Mouse (Mus musculus) retina, postnatal 7 days (tissue): ENCODE results near the gene Kxd1.

ENCODE experiments used
- DNase-seq: peaks from one replicate; pipeline ENCODE4 v3.0.0-alpha.2; 2012; ENCODE audit warnings: low read depth, low spot score

The Kxd1 gene

DNA sequence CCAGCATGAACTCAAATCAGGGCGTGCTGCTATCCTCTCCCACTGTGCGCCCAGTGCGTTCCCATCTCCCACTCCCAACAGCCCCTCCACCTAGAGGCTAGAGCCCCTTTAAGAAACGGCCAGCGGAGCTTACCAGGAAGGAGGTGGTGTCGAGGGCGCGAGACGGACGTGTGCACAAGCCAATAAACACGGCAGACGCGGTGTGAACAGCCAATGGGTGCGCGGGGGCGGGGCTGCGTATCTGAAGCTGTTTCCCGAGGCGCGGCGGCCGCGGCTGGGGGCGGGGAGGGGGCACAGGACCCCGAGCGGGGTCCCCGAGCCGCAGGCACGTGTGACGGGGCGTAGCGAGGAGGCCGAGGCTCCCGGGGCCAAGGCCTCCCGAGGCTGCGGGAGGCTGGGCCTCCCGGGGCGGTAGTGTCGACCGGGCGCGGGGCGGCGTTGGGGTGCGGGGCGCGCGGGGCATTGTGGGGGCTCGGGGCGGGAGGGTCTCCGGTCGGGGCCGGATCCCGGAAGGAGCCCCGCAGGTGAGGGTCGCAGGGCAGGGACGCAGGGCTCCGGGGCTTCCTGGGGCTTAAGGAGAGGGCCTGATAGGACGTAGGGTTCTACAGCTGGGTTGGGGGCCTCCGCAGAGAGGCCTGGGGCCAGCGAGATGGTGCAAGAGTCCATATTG, at the start of gene Kxd1, which contains the start of gene Fkbp8:
TSS of gene Kxd1 (minus strand) at position 445 of the 670 bp plus-strand sequence.
TSS of gene Fkbp8 (plus strand) at position 213 of the 670 bp plus-strand sequence.
- peak; percentile 90 for DNase-seq

DNA sequence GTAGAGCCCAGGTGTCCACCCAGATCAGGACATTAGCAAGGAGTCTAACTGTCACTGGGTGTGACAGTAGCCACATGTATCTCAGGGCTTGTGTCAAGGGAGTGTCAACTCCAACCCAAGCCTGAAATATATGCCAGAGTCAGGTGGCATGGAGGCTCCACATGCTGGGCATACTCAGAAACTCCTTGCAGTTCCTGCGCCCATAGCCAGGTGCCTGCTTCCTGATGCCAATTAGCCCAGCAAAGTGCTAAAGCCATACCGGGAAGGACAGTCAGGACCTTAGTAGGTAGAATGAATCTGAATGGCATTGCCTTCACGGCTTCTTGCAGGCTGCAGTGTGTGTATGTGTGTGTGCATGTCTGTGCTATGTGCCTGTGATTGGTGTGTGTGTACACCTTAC, 49.5 kb upstream of the Kxd1 start:
- DNase-seq = no peak

DNA sequence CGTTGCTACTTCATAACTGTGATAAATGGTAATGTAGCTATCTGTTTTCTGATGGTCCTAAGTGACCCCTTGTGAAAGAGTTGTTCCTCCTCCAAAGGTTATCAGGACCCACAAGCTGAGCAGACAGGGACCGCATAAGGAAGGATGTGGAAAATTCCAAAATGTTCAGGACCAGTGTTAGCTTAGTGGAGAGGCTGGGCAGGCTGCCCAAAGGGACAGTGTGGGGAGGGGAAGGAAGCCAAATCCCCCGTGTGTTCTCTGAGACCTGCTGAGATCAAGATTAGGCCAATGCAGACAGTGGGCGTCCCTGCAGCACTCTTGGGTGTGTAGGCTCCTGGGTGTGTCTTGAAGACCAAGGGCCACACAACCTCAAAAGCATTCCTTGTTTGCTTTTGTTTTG, 47.2 kb upstream of the Kxd1 start:
- no peak for DNase-seq

DNA sequence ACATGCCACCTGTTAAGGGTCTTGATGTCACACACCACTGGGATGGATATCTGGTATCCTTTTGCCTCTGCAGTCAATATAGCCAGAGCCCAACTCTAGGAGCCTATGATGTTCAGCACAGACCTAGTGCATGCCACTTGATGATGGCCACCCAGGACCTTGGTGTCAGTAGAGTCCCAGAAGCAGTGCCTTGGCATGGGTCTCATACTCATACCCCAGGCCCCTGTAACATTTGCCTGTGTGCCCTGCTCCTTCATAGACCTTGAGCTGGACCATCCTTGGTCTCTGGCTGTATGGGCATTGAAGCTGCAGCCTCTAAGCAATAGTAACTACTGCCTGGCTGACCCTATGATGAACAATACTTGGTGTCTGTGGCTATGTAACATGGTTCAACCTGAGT, 46.5 kb upstream of the Kxd1 start:
- DNase-seq = no peak

DNA sequence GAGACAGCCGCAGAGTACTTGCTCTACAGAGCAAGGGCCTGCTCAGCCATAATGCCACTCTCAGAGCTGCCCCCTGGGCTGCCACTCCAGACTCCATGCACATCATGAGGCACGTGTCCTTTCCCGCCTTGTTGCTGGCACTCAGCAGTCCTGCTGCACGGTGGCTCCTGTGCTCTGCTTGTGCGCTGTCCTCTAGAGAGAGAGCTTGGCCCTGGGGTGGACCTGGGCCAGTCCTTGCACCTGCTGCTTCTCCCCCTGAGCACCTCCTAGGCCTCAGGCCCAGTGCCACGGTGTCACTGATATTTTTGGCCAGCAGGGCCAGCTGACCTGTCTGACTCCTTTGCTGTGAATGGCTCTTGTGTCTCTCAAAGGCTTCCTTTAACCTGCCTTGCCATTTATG, 43.2 kb upstream of the Kxd1 start:
- DNase-seq = no peak

DNA sequence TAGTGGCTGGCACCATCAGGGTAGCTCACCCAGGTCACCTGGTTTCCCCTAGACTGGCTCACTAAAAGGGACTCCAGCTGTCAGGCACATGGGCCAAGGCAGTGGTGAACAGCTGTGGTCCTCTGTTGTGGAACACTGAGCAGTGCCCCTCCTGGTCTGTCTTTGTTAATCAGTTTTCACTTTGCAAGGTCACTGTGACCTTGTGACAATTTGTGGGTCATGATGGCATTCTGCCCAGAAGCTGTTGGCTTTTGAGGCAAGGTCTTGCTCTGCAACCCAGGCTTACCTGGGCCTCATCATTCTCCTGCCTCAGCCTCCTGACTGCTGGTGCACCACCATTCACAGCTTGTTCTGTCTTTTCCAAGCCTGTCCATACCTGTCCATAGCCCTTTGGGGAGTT, 42.6 kb upstream of the Kxd1 start:
- no peak for DNase-seq

DNA sequence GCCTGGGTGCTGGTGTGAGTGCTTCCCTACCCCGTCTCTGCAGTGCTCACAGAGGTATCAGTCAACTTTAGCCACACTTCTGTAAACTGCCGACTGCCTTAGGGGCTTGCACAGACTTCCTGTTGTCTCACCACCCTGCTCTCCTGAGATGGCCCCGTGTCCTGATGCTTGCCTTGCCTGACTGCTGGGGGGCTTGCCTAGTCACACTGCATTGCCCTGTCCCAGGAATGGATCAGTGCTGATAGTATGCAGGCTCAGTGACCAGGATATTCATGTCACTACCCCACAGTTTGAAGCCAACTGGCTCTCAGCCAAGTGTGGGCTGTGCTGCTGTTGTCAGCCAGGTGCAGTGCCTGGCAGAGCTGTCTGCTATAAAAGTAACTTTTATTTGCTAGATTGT, 37.8 kb upstream of the Kxd1 start:
- no peak for DNase-seq

DNA sequence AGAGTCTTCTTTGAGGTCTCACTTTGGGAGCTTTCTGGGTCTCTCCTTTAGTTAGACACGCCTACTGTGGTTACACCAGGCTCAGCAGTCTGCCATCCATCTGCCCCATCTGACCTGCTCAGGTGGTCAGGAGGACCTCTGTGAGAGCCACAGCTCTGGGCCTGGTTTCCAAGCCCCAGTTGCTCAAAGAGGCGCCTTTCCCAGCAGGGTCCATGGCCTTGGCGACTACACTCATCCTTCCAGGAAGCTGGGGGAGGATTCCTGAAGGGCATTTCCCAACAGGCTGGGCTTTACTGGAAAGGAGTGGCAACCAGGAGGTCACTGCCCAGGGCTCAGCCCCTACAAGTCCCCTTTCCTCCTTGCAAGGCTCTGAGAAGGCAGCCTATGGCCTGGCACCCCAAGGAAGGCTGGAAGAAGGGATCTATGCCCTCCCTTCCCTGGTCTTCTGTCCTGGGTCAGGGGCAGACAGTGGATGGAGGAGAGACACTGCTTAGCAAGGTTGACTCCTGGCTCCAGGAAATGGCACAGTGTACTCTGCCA, 37.0 kb upstream of the Kxd1 start:
- DNase-seq = no peak

DNA sequence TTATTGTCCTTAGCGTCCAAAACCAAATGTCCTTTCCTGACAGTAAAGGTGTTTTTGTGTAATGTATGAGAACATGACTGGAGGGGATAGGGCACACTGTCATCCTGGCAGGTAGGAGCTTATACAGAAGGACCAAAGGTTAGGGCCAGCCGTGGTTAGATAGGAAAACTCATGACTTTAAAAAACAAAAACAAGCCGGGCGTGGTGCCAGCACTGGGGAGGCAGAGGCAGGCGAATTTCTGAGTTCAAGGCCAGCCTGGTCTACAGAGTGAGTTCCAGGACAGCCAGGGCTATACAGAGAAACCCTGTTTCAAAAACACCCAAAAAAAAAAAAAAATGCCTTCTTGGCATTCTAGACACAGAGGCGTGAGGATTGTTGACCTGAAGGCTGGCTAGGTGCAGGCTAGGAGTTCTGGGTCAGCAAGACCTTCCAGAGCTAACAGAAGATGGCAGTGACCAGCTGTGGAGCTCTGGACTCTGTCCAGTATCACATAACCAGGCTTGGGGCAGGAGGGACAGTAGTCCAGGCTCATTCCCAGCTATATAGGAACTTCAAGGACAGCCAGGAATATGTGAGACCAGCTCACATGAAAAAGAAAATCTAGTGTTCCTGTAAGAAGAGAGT, 36.1 kb upstream of the Kxd1 start:
- DNase-seq = no peak

DNA sequence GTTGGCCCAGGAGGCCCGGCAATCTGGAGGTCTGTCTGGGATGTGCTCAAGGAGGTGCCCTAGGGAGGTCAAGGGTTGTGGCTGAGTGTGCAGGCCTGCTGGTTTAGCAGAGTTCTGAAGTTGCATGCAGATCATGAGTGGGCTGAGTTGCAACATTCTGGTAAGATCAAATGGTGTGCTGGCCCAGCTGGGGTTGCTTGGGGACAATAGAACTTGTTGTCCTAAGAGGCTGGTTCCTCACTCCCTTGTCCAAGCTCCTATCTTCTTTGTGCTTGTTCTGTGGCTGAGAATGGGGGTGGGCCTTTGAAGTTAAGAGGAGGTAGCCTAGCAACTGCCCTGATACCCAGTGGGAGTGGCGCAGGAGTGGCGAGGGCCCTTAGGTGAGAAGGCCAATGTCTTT, 35.0 kb upstream of the Kxd1 start:
- no peak for DNase-seq

DNA sequence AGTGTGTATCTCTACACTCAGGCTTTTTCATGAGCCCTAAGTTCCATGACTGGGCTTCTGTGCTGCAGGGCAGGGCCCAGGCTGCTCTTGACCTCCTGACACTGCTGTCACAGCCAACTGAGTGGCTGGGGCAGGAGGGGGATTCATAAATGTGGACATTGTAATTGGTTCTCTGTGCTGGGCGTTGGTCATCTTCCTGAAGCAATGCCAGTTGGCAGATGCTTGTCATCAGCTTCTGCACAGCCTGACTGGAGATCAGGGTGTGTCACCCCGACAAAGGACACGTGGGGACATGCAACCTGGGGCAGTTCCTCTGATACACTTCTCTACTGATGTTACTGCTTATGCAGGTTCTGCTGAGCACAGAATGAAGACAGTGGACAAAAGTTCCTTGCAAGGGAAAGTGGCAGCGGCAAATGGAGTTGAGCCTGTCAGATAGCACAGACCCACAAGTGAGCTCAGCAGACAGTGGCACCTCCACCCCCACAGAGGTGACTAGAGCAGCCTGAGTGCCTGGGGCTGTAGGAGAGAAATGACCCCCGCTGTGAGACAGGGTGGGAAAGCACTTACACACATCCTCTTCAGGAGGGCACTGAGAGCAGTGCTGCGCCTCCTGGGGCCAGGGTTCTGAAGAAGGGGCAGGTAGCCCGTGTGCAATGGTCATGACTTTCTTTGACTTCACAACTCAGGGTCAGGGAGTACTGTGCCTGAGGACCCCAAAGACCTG, 34.2 kb upstream of the Kxd1 start:
- no peak for DNase-seq

DNA sequence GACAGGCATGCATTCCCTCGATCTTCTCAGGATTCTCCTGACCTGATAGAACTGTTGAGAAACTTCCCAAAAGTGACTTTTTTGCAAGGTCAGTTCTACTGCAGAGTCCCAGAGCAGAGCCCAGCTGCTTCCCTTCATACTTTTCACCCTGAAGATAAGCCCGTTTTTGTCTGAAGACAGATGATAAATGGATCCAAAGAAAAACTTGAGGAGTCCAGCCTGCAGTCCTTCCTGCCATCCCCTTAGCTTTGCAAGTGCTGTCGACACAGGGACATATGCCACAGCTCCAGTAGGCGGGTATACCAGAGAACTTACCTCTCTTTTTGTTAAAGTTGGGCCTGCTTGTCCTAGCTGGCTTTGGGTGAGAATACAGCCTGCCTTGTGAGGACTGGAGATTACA, 33.6 kb upstream of the Kxd1 start:
- no peak for DNase-seq

DNA sequence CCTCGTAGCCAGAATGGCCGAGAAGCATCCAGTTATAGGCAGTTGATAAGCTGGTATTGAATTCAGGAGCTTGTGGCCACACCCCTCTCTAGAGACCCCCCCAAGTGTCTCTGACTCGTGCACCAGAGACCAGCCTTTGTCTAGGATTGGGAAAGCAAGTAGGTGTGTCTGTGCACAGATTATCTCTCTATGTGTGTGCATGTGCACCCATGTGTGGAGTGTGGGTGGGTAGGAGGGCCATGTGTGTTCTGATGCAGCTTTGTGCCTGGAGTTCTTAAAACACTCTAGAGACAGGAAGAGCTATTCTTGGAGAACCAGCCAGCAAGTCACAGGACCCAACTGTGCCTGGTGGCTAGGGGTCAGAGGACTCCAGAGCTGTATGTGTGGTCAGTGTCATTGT, 32.8 kb upstream of the Kxd1 start:
- DNase-seq = no peak

DNA sequence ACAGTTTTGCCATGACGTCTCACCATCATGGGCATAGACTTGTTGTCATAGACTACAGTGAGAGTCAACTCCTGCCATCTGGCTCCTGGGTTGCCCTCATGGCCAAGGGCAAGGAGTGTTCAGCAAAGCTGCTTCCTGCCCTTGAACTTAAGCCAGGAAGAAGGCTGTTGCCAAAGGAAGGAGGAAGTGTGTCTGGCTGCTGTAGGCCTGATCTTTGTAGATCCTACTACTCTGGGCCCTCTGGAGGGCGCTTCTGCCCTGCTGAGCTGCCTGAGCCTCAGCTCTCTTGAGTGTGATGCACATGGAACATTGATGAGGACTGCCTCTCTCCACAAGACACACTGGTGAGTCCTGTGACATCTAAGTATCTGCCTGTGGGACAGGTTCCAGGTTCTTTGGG, 32.3 kb upstream of the Kxd1 start:
- DNase-seq = no peak

DNA sequence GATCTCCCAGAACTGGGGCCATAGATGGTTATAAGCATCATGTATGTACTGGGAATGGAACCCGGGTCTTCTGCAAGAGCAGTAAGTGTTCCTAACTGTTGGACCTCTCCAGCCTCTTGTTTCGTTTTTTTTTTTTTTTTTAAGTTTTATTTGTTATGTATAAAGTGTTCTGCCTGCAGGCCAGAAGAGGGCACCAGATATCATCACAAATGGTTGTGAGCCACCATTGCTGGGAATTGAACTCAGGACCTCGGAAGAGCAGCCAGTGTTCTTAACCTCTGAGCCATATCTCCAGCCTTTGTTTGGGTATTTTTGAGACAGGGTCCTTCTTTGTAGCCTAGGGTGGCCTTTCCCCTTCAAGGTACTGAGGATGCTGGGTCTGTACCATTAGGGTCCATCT, 31.2 kb upstream of the Kxd1 start:
- DNase-seq = no peak

DNA sequence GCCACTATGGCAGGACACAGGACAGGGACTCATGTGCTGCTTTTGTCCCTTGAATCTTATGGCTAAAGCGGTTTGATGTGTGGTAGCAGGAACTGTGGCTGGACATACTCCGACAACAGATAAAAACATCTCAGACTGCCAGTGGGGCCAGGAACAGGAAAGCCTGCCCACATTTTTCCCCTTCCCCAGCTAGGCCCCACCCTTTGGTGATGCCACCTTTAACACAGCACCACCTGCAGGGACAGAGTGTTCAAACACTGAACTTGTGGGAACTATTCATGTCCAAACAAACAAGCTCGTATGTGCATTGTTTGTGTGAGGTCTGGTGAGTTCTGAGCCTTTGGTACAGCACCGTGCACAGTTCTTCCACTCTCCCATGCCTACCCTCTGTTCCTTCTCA, 30.6 kb upstream of the Kxd1 start:
- no peak for DNase-seq

DNA sequence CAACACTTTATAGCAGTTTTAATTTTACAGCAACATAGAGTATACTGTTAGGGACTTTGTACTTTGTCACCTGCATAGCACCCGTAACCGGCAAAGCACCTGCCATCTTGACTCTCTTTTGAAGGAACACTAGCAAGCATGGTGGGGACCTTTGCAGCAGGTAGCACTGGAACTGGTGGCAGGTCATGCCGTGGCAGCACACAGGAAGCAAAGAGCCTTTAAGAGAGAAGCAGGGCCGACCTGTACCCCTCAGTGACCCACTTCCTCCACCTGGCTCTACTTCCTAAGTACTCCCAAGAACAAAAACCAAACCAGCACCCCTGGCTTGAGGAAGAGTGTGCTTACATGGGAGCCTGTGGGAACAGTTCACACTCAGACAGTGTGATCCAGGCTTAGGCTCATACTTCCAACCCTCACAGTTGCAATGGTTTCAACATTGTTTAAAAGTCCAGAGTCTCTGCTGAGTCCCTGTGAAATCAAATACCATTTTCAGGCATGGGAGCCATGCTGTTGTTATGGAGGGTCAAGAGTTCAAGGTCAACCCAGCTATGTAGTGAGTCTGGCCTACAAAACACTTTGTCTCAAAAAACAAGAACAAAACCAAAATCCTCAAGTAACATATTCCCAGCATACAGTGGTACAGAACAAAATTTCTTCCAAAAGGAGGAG, 27.5 kb upstream of the Kxd1 start:
- no peak for DNase-seq

DNA sequence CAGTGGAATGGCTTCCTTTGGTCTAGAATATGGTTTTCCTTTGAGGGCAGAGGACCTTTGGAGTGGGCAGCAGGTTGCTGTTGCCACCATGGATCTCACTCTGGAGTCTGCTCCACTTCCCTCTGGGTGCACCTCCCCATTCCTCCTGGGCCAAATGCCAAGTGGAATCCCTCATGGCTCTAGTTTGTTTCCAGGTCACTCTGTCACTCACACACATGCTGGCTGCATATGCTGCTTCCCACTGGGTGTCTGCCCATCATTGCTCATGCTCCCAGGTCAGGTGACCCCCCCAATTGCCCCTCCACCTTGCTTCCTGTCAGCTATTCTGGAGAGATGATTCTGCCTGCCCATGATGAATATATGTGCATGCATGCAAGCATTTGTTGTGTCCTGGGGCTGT, 26.0 kb upstream of the Kxd1 start:
- DNase-seq = no peak

DNA sequence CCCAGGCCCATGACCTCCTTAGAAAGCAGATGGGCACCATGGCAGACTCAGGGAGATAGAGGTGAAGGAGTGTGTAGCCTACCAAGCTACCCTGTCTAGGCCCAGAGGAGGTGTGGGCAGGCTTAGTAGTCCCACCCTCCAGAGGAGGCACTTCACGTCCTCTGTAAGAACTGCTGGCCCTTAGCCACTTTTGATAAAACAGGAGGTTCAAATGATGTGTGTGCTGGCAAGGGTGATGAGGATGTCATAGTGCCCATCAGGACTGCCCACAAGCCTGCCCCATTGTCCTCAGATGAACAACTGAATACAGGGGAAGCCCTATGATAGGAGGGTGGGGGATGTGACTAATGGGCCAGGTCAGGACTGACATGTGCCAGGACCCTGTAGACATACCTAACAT, 25.1 kb upstream of the Kxd1 start:
- DNase-seq = no peak

DNA sequence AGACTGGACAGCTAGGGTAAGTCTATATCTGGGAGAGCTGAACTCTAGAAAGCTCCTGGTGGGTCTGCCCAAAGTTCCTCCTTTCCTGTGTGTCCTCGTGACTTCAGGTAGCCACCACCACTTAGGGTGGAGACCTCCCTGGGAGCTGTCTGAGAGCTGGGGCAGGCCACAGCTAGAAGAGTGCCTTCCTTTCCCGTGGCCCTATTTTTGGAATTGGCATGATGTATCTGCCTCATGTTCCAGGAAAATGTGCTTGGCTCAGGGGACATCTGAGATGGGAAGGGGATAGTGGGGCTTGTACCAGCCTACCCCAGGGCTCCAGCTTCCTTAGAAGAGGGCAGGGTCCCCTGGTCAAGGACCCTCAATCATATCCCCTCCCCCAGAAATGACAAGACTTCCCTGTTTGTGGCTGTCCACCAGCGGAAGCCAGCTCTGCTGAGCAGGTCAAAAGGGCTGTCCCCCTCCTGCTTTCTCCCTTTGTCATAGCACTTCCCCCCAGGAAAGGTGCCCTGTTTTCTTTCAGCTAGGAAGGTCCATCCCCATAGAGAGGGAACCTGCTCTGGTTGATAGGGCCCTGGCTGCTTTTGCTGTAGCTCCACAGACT, 23.9 kb upstream of the Kxd1 start:
- no peak for DNase-seq

DNA sequence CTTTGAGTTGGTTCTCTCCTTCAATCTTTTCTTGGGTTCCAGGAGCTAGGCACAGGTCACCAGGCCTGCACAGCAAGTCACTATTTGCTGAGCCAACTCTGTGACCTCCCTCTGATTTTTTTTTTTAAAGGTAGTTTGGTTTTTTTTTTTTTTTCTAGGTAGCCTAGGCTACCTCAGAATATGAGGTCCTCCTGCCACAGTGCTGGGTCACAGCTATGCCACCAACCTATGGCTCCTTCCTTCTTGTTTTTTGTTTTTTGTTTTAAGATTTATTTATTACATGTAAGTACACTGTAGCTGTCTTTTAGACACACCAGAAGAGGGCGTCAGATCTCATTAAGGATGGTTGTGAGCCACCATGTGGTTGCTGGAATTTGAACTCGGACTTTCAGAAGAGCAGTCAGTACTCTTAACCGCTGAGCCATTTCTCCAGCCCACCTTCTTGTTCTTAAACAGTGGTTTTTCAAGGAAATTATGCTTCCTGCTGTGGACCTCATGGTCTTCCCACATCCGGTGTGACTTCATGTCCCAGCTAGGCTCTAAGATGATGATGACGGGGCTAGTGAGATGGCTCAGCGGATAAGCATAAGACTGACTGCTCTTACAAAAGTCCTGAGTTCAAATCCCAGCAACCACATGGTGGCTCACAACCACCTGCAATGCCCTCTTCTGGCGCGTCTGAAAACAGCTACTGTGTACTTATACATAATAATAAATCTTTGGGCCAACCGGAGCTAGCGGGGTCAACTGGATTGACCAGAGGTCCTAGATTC, 21.8 kb upstream of the Kxd1 start:
- DNase-seq = no peak
